Mouse (Mus musculus) sigmoid colon, adult 10 weeks (tissue): ENCODE data around the gene Esyt3. TPM values are rescaled to one million over a fixed set of nuclear protein-coding genes. Genes with fewer than 3 reads are reported as not detected.

Experiments
- polyA plus RNA-seq: library from polyadenylated mRNA; stranded (reverse); fragments of 350-450 nt; fragmentation: Illumina TruSeq; extraction: RNeasy Lipid Tissue Mini Kit (QIAGEN cat#74804); gene quantifications from one replicate; pipeline ENCODE4 v1.2.3, GENCODE M21; 2014; ENCODE audit warnings: low read depth, low replicate concordance

Gene Esyt3
- polyA plus RNA-seq = 0.32 TPM

GRCm38 (mm10) chr9:99357921-99358692, at the start of gene Esyt3:
Esyt3 (minus strand) TSS chr9:99358557.

Other genes with a start within 250 kb of the Esyt3 start
- gene Pik3cb, start 217.9 kb downstream of the Esyt3 start, polyA plus RNA-seq = 9.8 TPM
- not detected for gene Faiml, start 121.3 kb downstream of the Esyt3 start, polyA plus RNA-seq
- 47.8 TPM for gene Cep70, start 115.2 kb downstream of the Esyt3 start, polyA plus RNA-seq
- 2.3 TPM for gene Mras, start 78.8 kb upstream of the Esyt3 start, polyA plus RNA-seq
- gene Nme9, start 92.9 kb upstream of the Esyt3 start, polyA plus RNA-seq = not detected
- gene Armc8, start 210.3 kb upstream of the Esyt3 start, polyA plus RNA-seq = 46.8 TPM
- gene Dbr1, start 217.2 kb upstream of the Esyt3 start, polyA plus RNA-seq = 18.9 TPM